Mouse (Mus musculus) embryonic fibroblast, embryonic 13.5 days (primary cell): ENCODE measurements around the gene Zfp683.

Source experiments
- CTCF ChIP-seq: IDR thresholded peaks from 2 replicates; pipeline ENCODE4 v1.5.1; 2011; ENCODE audit warnings: mild to moderate bottlenecking, control low read depth, low read length, moderate library complexity, borderline replicate concordance; ENCODE audit not compliant: insufficient read depth
- POLR2A ChIP-seq: IDR thresholded peaks from 2 replicates; pipeline ENCODE4 v1.6.1; 2011; ENCODE audit warnings: low read depth, mild to moderate bottlenecking, control low read depth, low read length, moderate library complexity

GRCm38 (mm10) chr4:134053538-134053937, at the start of gene Zfp683:
- TF ChIP-seq CTCF, result no peak
- TF ChIP-seq POLR2A, result no peak
